Mouse (Mus musculus): Measurements from ENCODE around the gene Trmt10c.

DNA sequence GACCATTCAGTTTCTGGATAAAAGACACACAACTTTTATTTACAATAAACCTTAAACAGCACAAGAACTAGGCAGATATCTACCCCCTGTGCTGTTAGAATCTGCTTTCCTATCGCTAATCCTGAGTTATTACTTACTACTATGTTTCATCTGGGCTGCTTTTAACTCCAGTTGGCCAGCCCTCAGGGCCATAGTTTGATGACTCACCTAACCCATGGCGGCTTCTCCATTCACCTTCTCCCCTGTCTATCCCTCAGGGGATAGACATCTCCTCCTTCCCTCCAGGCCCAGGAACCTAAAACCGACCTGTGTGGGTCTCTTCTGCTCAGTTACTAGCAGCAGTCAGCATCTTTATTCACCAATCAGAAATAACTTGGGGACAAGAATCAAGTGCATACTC, 51.6 kb downstream of the Trmt10c start:
- TF ChIP-seq CTCF (IDR thresholded peaks at IDR 0.05; ENCODE audit: low read depth, low read length) (no peak), POLR2A (IDR thresholded peaks at IDR 0.05; ENCODE audit: extremely low read depth, insufficient read depth, low read length) (no peak)

Data from liver, adult 2 months (tissue).